Mouse (Mus musculus): ENCODE results near the gene Mif4gd. TPM values are rescaled to one million over a fixed set of nuclear protein-coding genes. Genes with fewer than 3 reads are reported as not detected.

Mif4gd gene
- polyA plus RNA-seq, 1 experiment from 2014 or later = 30.2 TPM

DNA sequence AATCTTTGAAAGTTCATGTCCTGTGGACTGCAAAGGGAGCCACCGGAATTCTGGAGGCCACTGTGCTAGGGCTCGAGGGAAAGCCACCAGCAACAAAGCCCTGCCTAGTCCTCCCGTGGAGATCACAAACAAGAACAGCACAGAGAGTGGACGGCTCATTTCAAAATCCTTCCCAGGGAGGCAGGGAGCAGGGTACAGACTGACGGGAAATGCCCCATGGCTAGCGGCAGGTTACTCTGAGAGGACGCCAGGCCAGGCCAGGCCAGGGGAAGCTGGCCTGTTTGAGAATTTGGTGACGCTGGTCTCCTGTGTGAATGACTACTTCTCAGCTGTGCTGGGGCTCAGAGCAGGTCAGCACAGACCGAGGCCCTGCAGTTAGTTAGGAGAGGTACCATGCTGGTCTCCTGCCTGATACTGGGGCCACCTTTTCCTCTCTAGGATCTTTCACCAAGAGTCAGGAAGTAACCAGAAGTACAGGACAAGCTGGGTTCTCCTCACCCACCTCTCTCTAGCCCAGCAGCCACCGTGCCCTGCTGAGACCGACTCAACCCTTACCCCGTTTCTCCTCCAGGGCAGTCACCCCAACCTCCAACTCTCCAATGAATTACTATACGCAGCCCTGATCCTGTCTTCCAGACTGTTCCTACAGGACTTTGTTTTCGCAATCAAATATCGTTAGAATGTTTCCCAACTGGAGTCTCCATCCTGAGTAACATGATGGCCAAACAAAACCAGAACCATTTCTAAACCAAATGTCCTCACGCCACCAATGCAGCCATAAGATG, 6.2 kb upstream of the Mif4gd start:
- ATAC-seq (replicated peaks; ENCODE audit: insufficient number of reproducible peaks, insufficient read depth, low FRiP score, low read depth) = no peak
- Histone ChIP-seq H3K36me3 (peaks cover 42% of the 10 kb centered on the region), H3K9ac (no peak overlapping the region), H3K27ac (no peak overlapping the region), H3K4me2 (no peak overlapping the region), H3K9me3 (replicated peaks) (no peaks in the 10 kb centered on the region), H3K4me1 (replicated peaks) (peaks cover 25% of the 10 kb centered on the region), H3K27me3 (no peaks in the 10 kb centered on the region), H3K4me3 (no peak overlapping the region)
- 88% methylated on average over 16 of the region's 16 CpGs for WGBS

GRCm38 (mm10) chr11:115618001-115618400, 5.2 kb upstream of the Mif4gd start:
- Histone ChIP-seq H3K27me3 (no peaks in the 10 kb centered on the region), H3K9me3 (replicated peaks) (no peaks in the 10 kb centered on the region), H3K36me3 (peaks cover 36% of the 10 kb centered on the region), H3K4me3 (no peak overlapping the region), H3K4me1 (replicated peaks) (peaks cover 32% of the 10 kb centered on the region), H3K4me2 (no peak overlapping the region), H3K9ac (no peak overlapping the region), H3K27ac (no peak overlapping the region)
- 88% methylated on average over 2 of the region's 2 CpGs for WGBS
- no peak for ATAC-seq (replicated peaks; ENCODE audit: insufficient number of reproducible peaks, insufficient read depth, low FRiP score, low read depth)

GRCm38 (mm10) chr11:115616893-115617292, 4.1 kb upstream of the Mif4gd start:
- H3K36me3 ChIP-seq = peaks cover 26% of the 10 kb centered on the region
- no peak overlapping the region for H3K27ac ChIP-seq
- H3K9ac ChIP-seq = no peak overlapping the region
- WGBS = 68% methylated on average over 6 of the region's 6 CpGs
- H3K4me1 ChIP-seq (replicated peaks) = peaks cover 34% of the 10 kb centered on the region
- no peak for ATAC-seq (replicated peaks; ENCODE audit: insufficient number of reproducible peaks, insufficient read depth, low FRiP score, low read depth)
- no peaks in the 10 kb centered on the region for H3K27me3 ChIP-seq
- no peaks in the 10 kb centered on the region for H3K9me3 ChIP-seq (replicated peaks)
- no peak overlapping the region for H3K4me2 ChIP-seq
- no peak overlapping the region for H3K4me3 ChIP-seq

GRCm38 (mm10) chr11:115616371-115616770, 3.6 kb upstream of the Mif4gd start:
- WGBS = 85% methylated on average over 7 of the region's 7 CpGs

DNA sequence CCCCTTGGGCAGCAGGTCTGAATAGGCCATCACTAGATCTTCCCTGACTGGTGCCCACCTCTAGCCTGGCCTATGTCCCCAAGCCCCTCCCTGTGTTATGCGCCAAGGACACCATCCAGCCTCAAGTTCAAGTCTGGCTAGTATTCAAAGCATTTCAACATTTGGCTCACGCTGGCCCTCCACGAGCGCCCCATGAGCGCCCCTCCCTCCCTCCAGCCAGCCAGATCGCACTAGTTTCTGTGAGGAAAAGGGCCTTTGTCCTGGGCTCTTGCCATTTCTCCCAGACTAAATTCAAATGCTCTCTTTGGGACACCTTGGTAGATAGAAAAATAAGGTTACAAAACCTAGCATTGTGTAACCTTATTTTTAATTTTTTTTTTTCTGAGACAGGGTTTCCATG, 3.1 kb upstream of the Mif4gd start:
- no peak overlapping the region for H3K9ac ChIP-seq
- peaks cover 19% of the 10 kb centered on the region for H3K36me3 ChIP-seq

More at GRCm38 (mm10) chr11:115616371-115616770, 3.6 kb upstream of the Mif4gd start:
- no peaks in the 10 kb centered on the region for H3K27me3 ChIP-seq
- no peak overlapping the region for H3K9ac ChIP-seq
- no peak for ATAC-seq (replicated peaks; ENCODE audit: insufficient number of reproducible peaks, insufficient read depth, low FRiP score, low read depth)
- peaks cover 24% of the 10 kb centered on the region for H3K36me3 ChIP-seq
- no peak overlapping the region for H3K27ac ChIP-seq
- peaks cover 37% of the 10 kb centered on the region for H3K4me1 ChIP-seq (replicated peaks)
- no peak overlapping the region for H3K4me2 ChIP-seq
- no peaks in the 10 kb centered on the region for H3K9me3 ChIP-seq (replicated peaks)
- H3K4me3 ChIP-seq = no peak overlapping the region

DNA sequence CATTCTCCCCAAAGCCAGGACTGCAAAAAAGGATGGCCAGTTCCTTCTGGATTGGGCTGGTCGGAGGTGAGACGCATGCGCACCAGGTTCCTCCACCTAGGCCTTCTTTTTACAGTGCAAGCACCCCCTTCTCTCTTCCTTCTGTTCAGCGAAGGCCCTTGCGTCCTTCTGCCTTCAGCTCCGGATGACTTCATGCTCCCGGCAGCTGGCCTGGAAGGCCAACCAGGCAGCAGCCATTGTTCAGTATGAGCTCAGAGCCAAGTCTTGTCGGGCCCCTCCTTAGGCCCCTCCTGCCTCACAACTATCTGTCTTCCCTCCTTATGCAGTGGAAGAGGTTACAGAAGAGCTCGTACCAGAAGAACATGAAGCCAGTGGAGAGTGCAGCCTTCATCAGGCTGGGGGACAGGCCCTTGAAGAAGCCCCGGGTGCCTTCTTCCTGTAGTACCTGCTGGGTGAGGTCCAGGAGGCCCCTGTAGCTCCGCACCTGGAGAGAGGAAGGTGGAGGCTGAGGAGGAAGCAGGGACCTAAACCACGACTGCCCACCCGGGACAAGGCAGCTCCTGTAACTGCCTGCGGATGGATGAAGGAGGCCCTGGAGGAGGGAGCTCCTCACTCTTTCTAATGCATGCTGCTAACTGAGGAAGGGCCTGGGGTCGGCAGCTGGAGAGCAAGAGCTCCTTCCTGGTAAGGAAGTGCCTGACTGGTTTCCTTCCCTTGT, 2.5 kb upstream of the Mif4gd start:
- Histone ChIP-seq H3K27me3 (no peaks in the 10 kb centered on the region), H3K4me2 (no peak overlapping the region), H3K36me3 (peaks cover 13% of the 10 kb centered on the region), H3K9me3 (replicated peaks) (no peaks in the 10 kb centered on the region), H3K9ac (no peak overlapping the region), H3K4me1 (replicated peaks) (peaks cover 37% of the 10 kb centered on the region), H3K4me3 (no peak overlapping the region), H3K27ac (peak overlapping the region; percentile 51)
- ATAC-seq (replicated peaks; ENCODE audit: insufficient number of reproducible peaks, insufficient read depth, low FRiP score, low read depth) = no peak
- 68% methylated on average over 15 of the region's 15 CpGs for WGBS

More for the DNA sequence above, 3.1 kb upstream of the Mif4gd start:
- peak overlapping the region; percentile 51 for H3K27ac ChIP-seq
- H3K9me3 ChIP-seq (replicated peaks) = no peaks in the 10 kb centered on the region
- H3K27me3 ChIP-seq = no peaks in the 10 kb centered on the region
- no peak overlapping the region for H3K4me3 ChIP-seq
- H3K4me2 ChIP-seq = no peak overlapping the region
- peaks cover 37% of the 10 kb centered on the region for H3K4me1 ChIP-seq (replicated peaks)
- 76% methylated on average over 6 of the region's 6 CpGs for WGBS
- ATAC-seq (replicated peaks; ENCODE audit: insufficient number of reproducible peaks, insufficient read depth, low FRiP score, low read depth) = no peak

DNA sequence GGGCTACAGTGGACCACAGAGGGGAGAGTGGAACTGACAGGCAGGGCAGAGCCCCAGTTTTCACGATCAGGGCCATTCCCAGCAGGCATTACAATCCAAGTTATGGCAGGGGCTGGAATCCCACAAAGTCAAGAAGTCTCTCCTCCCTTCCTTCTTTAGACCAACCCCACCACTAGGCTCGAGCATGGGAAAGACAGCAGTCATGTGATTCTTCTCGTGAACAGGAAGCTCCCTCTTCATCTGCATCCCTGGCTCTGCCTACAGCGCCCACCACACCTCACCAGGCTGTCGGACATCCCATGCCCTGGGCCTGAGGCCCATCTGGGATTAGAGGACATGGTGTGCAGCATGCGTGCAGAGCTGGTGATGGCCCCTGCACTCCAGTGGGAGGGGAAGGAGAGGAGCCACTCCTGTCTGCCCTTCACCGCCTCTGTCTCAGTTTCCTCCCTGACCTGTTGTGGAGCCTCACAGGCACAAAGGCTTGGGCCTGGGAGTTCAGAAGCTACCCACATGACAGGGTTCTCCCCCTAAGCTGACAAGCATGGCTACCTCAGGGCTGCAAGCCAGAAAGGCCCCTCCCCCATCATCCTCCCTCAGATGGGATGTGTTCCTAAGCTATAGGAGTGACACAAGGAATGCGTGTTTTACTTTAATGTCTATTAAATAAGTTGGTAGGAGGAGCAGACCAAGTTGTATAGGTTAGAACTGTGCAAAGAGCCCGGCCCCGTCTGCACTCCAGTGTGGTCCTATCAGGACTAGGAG, 1.8 kb upstream of the Mif4gd start:
- 74% methylated on average over 10 of the region's 10 CpGs for WGBS
- Histone ChIP-seq H3K4me2 (no peak overlapping the region), H3K4me3 (no peak overlapping the region), H3K9me3 (replicated peaks) (no peaks in the 10 kb centered on the region), H3K27me3 (no peaks in the 10 kb centered on the region), H3K36me3 (peaks cover 6% of the 10 kb centered on the region; the same call in 1 of the 2 replicates), H3K4me1 (replicated peaks) (peaks cover 37% of the 10 kb centered on the region), H3K9ac (no peak overlapping the region), H3K27ac (peak overlapping the region; percentile 51)
- ATAC-seq (replicated peaks; ENCODE audit: insufficient number of reproducible peaks, insufficient read depth, low FRiP score, low read depth) = no peak

GRCm38 (mm10) chr11:115613138-115613945, 573 bp upstream of the Mif4gd start:
- H3K4me1 ChIP-seq (replicated peaks) = peaks cover 37% of the 10 kb centered on the region
- peak overlapping the region; percentile 83 for H3K9ac ChIP-seq
- H3K4me2 ChIP-seq = peak overlapping the region; percentile 93
- H3K27ac ChIP-seq = peak overlapping the region; percentile 98
- H3K4me3 ChIP-seq = peak overlapping the region; percentile 85
- WGBS = 0% methylated on average over 16 of the region's 16 CpGs
- no peaks in the 10 kb centered on the region for H3K27me3 ChIP-seq
- peaks cover 7% of the 10 kb centered on the region; the same call in 1 of the 2 replicates for H3K36me3 ChIP-seq
- 0 out of 2 replicates have a peak, but pooled peaks have one; percentile 1 for ATAC-seq (replicated peaks; ENCODE audit: insufficient number of reproducible peaks, insufficient read depth, low FRiP score, low read depth)
- H3K9me3 ChIP-seq (replicated peaks) = no peaks in the 10 kb centered on the region

GRCm38 (mm10) chr11:115612059-115612409, 735 bp downstream of the Mif4gd start:
- peak; percentile 27; the same call in 1 of the 2 replicates for ATAC-seq (replicated peaks; ENCODE audit: insufficient number of reproducible peaks, insufficient read depth, low FRiP score, low read depth)
- peak overlapping the region; percentile 98 for H3K27ac ChIP-seq
- under 1% methylated on average over 13 of the region's 13 CpGs for WGBS
- H3K27me3 ChIP-seq = no peaks in the 10 kb centered on the region
- H3K9me3 ChIP-seq (replicated peaks) = no peaks in the 10 kb centered on the region
- H3K4me2 ChIP-seq = peak overlapping the region; percentile 93
- peaks cover 17% of the 10 kb centered on the region for H3K36me3 ChIP-seq
- H3K9ac ChIP-seq = peak overlapping the region; percentile 83
- H3K4me3 ChIP-seq = peak overlapping the region; percentile 85
- peaks cover 34% of the 10 kb centered on the region for H3K4me1 ChIP-seq (replicated peaks)

- no peak overlapping the region for H3K27ac ChIP-seq
- no peak overlapping the region for H3K4me3 ChIP-seq
- H3K4me2 ChIP-seq = no peak overlapping the region
- ATAC-seq (replicated peaks; ENCODE audit: insufficient number of reproducible peaks, insufficient read depth, low FRiP score, low read depth) = no peak
- 78% methylated on average over 6 of the region's 6 CpGs for WGBS
- no peak overlapping the region for H3K9ac ChIP-seq
- peaks cover 23% of the 10 kb centered on the region for H3K36me3 ChIP-seq
- peaks cover 32% of the 10 kb centered on the region for H3K4me1 ChIP-seq (replicated peaks)
- no peaks in the 10 kb centered on the region for H3K27me3 ChIP-seq
- no peaks in the 10 kb centered on the region for H3K9me3 ChIP-seq (replicated peaks)
Observed at GRCm38 (mm10) chr11:115611173-115611572, 1.6 kb downstream of the Mif4gd start.
